Mouse (Mus musculus): ENCODE results near the gene Map4k5. TPM values are rescaled to one million over a fixed set of nuclear protein-coding genes. Genes with fewer than 3 reads are reported as not detected.

Gene Map4k5
- polyA plus RNA-seq, 1 experiment from 2014 or later: 33.4 TPM

- H3K36me3 ChIP-seq: no peaks in the 10 kb centered on the region
- no peaks in the 10 kb centered on the region for H3K9me3 ChIP-seq
- peaks cover 9% of the 10 kb centered on the region for H3K4me1 ChIP-seq
- peak overlapping the region; percentile 63 for H3K4me3 ChIP-seq
- WGBS: 19% methylated on average over 19 of the region's 19 CpGs
- H3K27ac ChIP-seq (replicated peaks): peak overlapping the region; percentile 95
- H3K9ac ChIP-seq (replicated peaks): peak overlapping the region; percentile 83
- H3K4me2 ChIP-seq (replicated peaks): peak overlapping the region; percentile 66
- peak; percentile 76 for ATAC-seq (ENCODE audit: low FRiP score, low read depth)
- no peaks in the 10 kb centered on the region for H3K27me3 ChIP-seq
Observed at GRCm38 (mm10) chr12:69908511-69908900, 15.5 kb upstream of the Map4k5 start.

- H3K4me1 ChIP-seq: peaks cover 9% of the 10 kb centered on the region
- no peaks in the 10 kb centered on the region for H3K27me3 ChIP-seq
- peak overlapping the region; percentile 66 for H3K4me2 ChIP-seq (replicated peaks)
- peak overlapping the region; percentile 95 for H3K27ac ChIP-seq (replicated peaks)
- H3K36me3 ChIP-seq: no peaks in the 10 kb centered on the region
- H3K9me3 ChIP-seq: no peaks in the 10 kb centered on the region
- WGBS: 1% methylated on average over 30 of the region's 30 CpGs
- peak; percentile 91 for ATAC-seq (ENCODE audit: low FRiP score, low read depth)
- peak overlapping the region; percentile 83 for H3K9ac ChIP-seq (replicated peaks)
- H3K4me3 ChIP-seq: peak overlapping the region; percentile 63
Observed at GRCm38 (mm10) chr12:69907667-69908510, 14.9 kb upstream of the Map4k5 start.

GRCm38 (mm10) chr12:69904991-69905390, 12.0 kb upstream of the Map4k5 start:
- Histone ChIP-seq H3K36me3 (no peaks in the 10 kb centered on the region), H3K4me1 (peaks cover 9% of the 10 kb centered on the region), H3K9ac (replicated peaks) (no peak overlapping the region), H3K27me3 (no peaks in the 10 kb centered on the region), H3K4me3 (no peak overlapping the region), H3K27ac (replicated peaks) (no peak overlapping the region), H3K4me2 (replicated peaks) (no peak overlapping the region), H3K9me3 (no peaks in the 10 kb centered on the region)
- no peak for ATAC-seq (ENCODE audit: low FRiP score, low read depth)
- 81% methylated on average over 2 of the region's 2 CpGs for WGBS

- no peak for ATAC-seq (ENCODE audit: low FRiP score, low read depth)
Observed at GRCm38 (mm10) chr12:69898119-69898518, 5.1 kb upstream of the Map4k5 start.

GRCm38 (mm10) chr12:69895046-69895445, 2.0 kb upstream of the Map4k5 start:
- no peak overlapping the region for H3K4me2 ChIP-seq (replicated peaks)
- H3K9ac ChIP-seq (replicated peaks): no peak overlapping the region
- H3K4me3 ChIP-seq: no peak overlapping the region
- no peak for ATAC-seq (ENCODE audit: low FRiP score, low read depth)
- H3K9me3 ChIP-seq: no peaks in the 10 kb centered on the region
- WGBS: 65% methylated on average over 2 of the region's 2 CpGs
- no peaks in the 10 kb centered on the region for H3K36me3 ChIP-seq
- H3K27me3 ChIP-seq: no peaks in the 10 kb centered on the region
- peaks cover 16% of the 10 kb centered on the region for H3K4me1 ChIP-seq
- H3K27ac ChIP-seq (replicated peaks): no peak overlapping the region

More at GRCm38 (mm10) chr12:69898119-69898518, 5.1 kb upstream of the Map4k5 start:
- Histone ChIP-seq H3K4me2 (replicated peaks) (no peak overlapping the region), H3K4me3 (no peak overlapping the region), H3K27me3 (no peaks in the 10 kb centered on the region), H3K9ac (replicated peaks) (no peak overlapping the region), H3K27ac (replicated peaks) (no peak overlapping the region), H3K9me3 (no peaks in the 10 kb centered on the region), H3K36me3 (no peaks in the 10 kb centered on the region), H3K4me1 (no peaks in the 10 kb centered on the region; the same call in 1 of the 2 replicates)
- WGBS: 88% methylated on average over 4 of the region's 4 CpGs

GRCm38 (mm10) chr12:69893927-69894326, 927 bp upstream of the Map4k5 start:
- ATAC-seq (ENCODE audit: low FRiP score, low read depth): no peak
- Histone ChIP-seq H3K36me3 (no peaks in the 10 kb centered on the region), H3K4me1 (peaks cover 23% of the 10 kb centered on the region), H3K9me3 (no peaks in the 10 kb centered on the region), H3K4me2 (replicated peaks) (no peak overlapping the region), H3K4me3 (no peak overlapping the region), H3K27me3 (no peaks in the 10 kb centered on the region), H3K9ac (replicated peaks) (no peak overlapping the region), H3K27ac (replicated peaks) (no peak overlapping the region)
- WGBS: 70% methylated on average over 6 of the region's 6 CpGs

- Histone ChIP-seq H3K27ac (replicated peaks) (no peak overlapping the region), H3K4me2 (replicated peaks) (peak overlapping the region; percentile 55), H3K36me3 (no peaks in the 10 kb centered on the region), H3K9ac (replicated peaks) (peak overlapping the region; percentile 90), H3K9me3 (no peaks in the 10 kb centered on the region), H3K27me3 (no peaks in the 10 kb centered on the region), H3K4me1 (peaks cover 23% of the 10 kb centered on the region), H3K4me3 (peak overlapping the region; percentile 77)
- WGBS: 49% methylated on average over 3 of the region's 3 CpGs
- ATAC-seq (ENCODE audit: low FRiP score, low read depth): no peak
Observed at GRCm38 (mm10) chr12:69891721-69892120, 1.3 kb downstream of the Map4k5 start.

GRCm38 (mm10) chr12:69890476-69890875, 2.5 kb downstream of the Map4k5 start:
- peak overlapping the region; percentile 21; the same call in 1 of the 2 replicates for H3K9ac ChIP-seq (replicated peaks)
- no peaks in the 10 kb centered on the region for H3K9me3 ChIP-seq
- H3K4me1 ChIP-seq: peaks cover 23% of the 10 kb centered on the region
- no peak for ATAC-seq (ENCODE audit: low FRiP score, low read depth)
- no peak overlapping the region; the same call in 1 of the 2 replicates for H3K27ac ChIP-seq (replicated peaks)
- WGBS: 33% methylated on average over 5 of the region's 5 CpGs
- H3K36me3 ChIP-seq: no peaks in the 10 kb centered on the region
- peak overlapping the region; percentile 19; the same call in 1 of the 2 replicates for H3K4me3 ChIP-seq
- H3K27me3 ChIP-seq: no peaks in the 10 kb centered on the region
- peak overlapping the region; percentile 55 for H3K4me2 ChIP-seq (replicated peaks)

GRCm38 (mm10) chr12:69890051-69890450, 2.9 kb downstream of the Map4k5 start:
- Histone ChIP-seq H3K27me3 (no peaks in the 10 kb centered on the region), H3K4me3 (0 out of 2 replicates have a peak overlapping the region, but pooled peaks have one; percentile 5), H3K9ac (replicated peaks) (peak overlapping the region; percentile 21; the same call in 1 of the 2 replicates), H3K4me2 (replicated peaks) (peak overlapping the region; percentile 55), H3K36me3 (no peaks in the 10 kb centered on the region), H3K27ac (replicated peaks) (no peak overlapping the region; the same call in 1 of the 2 replicates), H3K9me3 (no peaks in the 10 kb centered on the region), H3K4me1 (peaks cover 23% of the 10 kb centered on the region)
- 43% methylated on average over 6 of the region's 6 CpGs for WGBS
- no peak for ATAC-seq (ENCODE audit: low FRiP score, low read depth)

GRCm38 (mm10) chr12:69888345-69888744, 4.7 kb downstream of the Map4k5 start:
- Histone ChIP-seq H3K27me3 (no peaks in the 10 kb centered on the region), H3K4me2 (replicated peaks) (no peak overlapping the region), H3K27ac (replicated peaks) (no peak overlapping the region), H3K9me3 (no peaks in the 10 kb centered on the region), H3K36me3 (no peaks in the 10 kb centered on the region), H3K9ac (replicated peaks) (no peak overlapping the region), H3K4me1 (peaks cover 23% of the 10 kb centered on the region), H3K4me3 (no peak overlapping the region)
- WGBS: 78% methylated on average over 1 of the region's 1 CpGs
- ATAC-seq (ENCODE audit: low FRiP score, low read depth): no peak

GRCm38 (mm10) chr12:69887776-69888175, 5.2 kb downstream of the Map4k5 start:
- Histone ChIP-seq H3K27me3 (no peaks in the 10 kb centered on the region), H3K27ac (replicated peaks) (no peak overlapping the region), H3K4me3 (no peak overlapping the region), H3K9ac (replicated peaks) (no peak overlapping the region), H3K9me3 (no peaks in the 10 kb centered on the region), H3K4me2 (replicated peaks) (no peak overlapping the region), H3K4me1 (peaks cover 23% of the 10 kb centered on the region), H3K36me3 (no peaks in the 10 kb centered on the region)
- 90% methylated on average over 6 of the region's 6 CpGs for WGBS
- no peak for ATAC-seq (ENCODE audit: low FRiP score, low read depth)

GRCm38 (mm10) chr12:69885170-69885923, 7.7 kb downstream of the Map4k5 start:
- 91% methylated on average over 5 of the region's 5 CpGs for WGBS
- Histone ChIP-seq H3K4me1 (peaks cover 20% of the 10 kb centered on the region), H3K36me3 (no peaks in the 10 kb centered on the region), H3K4me2 (replicated peaks) (no peak overlapping the region), H3K27ac (replicated peaks) (no peak overlapping the region), H3K9ac (replicated peaks) (no peak overlapping the region), H3K4me3 (no peak overlapping the region), H3K9me3 (no peaks in the 10 kb centered on the region), H3K27me3 (no peaks in the 10 kb centered on the region)
- ATAC-seq (ENCODE audit: low FRiP score, low read depth): no peak

All from midbrain, embryonic 12.5 days (tissue).